Comparison of ENCODE assay signal across 9 mouse cellular contexts in genomic region chr2:103682927-103683442, GRCm38 (mm10).
DNase-seq lines count a peak whose midpoint lies in the region; ATAC-seq and TF ChIP-seq lines count a peak whose summit lies in the region.
"Had no signal": no experiment of that assay in that cellular context is flagged by ENCODE, and none has a peak within 500 bp of the region (broad histone marks: within the 10 kb centered on the region; RNA-seq: fewer than 3 reads in every experiment).

No protein-coding gene starts in this region.

- no peak for TF ChIP-seq CTCF in gastrocnemius, adult 2 months (IDR thresholded peaks at IDR 0.05)

- DNase-seq in gastrocnemius, adult 2 months, result peak; percentile 16
- DNase-seq in gastrocnemius, adult 18-20 months (ENCODE audit: low spot score), result no peak
- DNase-seq in spleen, postnatal 36 days (ENCODE audit: low spot score in 2 of 2), result peak; percentile 30 to 53
- no peak for DNase-seq in spleen, postnatal 4 days (ENCODE audit: low spot score in 2 of 2)
- no peak for DNase-seq in testis, postnatal 14 days (ENCODE audit: low spot score)
- no peak for DNase-seq in right cerebral cortex, postnatal 25 days
- DNase-seq in left cerebral cortex, adult 18-20 months (ENCODE audit: low spot score in 2 of 2), result no peak
- DNase-seq: gastrocnemius, postnatal 14 days had no signal

- no peak overlapping the region for H3K27ac ChIP-seq in gastrocnemius, adult 2 months

- intact Hi-C loops in gastrocnemius, adult 2 months (cut with DNase I), result no loop called here

- no peak overlapping the region for H3K4me3 ChIP-seq in gastrocnemius, adult 2 months

- peak; percentile 62 for ATAC-seq in inflammation-experienced regulatory T-cells, adult 6 months

Comparison
In these comparisons a context has a peak if more than half of its experiments do, and no peak if none do; other contexts are left out.
1. DNase-seq: peak in gastrocnemius, adult 2 months (single experiment) and spleen, postnatal 36 days (2 of 2); none in gastrocnemius, adult 18-20 months (single experiment), spleen, postnatal 4 days (0 of 2), testis, postnatal 14 days (single experiment), right cerebral cortex, postnatal 25 days (single experiment) and left cerebral cortex, adult 18-20 months (0 of 2).